ENCODE assay signal across 9 mouse cellular contexts in genomic region chr2:14858301-14858700, GRCm38 (mm10).
"Had no signal": no experiment of that assay in that cellular context is flagged by ENCODE, and none has a peak within 500 bp of the region (broad histone marks: within the 10 kb centered on the region; RNA-seq: fewer than 3 reads in every experiment).

No protein-coding gene starts in this region.

- DNase-seq: lung, adult 18-20 months; lung, embryonic 14.5 days; lung, postnatal 10 days; lung, postnatal 4 days; midbrain, embryonic 14.5 days; right cerebral cortex, postnatal 14 days; thymus, adult 2 months; thymus, postnatal 25 days; thymus, postnatal 4 days had no signal
